Mouse (Mus musculus) naive thymus-derived CD4-positive, alpha-beta T cell, adult 5 months (primary cell): Measurements from ENCODE around the gene Slc2a9. TPM values are rescaled to one million over a fixed set of nuclear protein-coding genes. Genes with fewer than 3 reads are reported as not detected.

Experiments used
- polyA plus RNA-seq: library from polyadenylated mRNA; unstranded; fragments of 100-300 nt; shearing (Covaris generic); gene quantifications from one replicate; pipeline ENCODE4 v1.2.1, GENCODE M21; 2017

The Slc2a9 gene
- 7.0 TPM for polyA plus RNA-seq

DNA sequence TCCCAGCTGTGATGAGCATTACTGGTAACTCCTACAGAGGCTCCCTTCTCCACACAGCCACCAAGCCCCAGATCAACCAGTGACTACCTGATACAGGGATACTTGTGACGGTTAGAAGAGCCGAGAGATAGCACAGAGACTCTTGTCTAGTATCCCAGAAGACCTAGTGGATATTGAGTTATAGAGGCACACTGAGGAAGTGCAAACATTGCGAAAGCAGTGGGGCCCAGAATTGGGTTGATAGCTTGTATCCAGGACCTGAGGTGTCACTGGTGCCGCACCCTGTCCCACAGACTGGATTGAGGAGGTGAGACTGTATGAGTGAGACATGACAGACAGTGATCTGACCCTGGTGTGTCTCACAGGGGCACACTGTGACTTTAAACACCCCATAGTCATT, at the start of gene Slc2a9:
Gene Slc2a9 (minus strand): TSS at position 152 of the 400 bp plus-strand sequence.

DNA sequence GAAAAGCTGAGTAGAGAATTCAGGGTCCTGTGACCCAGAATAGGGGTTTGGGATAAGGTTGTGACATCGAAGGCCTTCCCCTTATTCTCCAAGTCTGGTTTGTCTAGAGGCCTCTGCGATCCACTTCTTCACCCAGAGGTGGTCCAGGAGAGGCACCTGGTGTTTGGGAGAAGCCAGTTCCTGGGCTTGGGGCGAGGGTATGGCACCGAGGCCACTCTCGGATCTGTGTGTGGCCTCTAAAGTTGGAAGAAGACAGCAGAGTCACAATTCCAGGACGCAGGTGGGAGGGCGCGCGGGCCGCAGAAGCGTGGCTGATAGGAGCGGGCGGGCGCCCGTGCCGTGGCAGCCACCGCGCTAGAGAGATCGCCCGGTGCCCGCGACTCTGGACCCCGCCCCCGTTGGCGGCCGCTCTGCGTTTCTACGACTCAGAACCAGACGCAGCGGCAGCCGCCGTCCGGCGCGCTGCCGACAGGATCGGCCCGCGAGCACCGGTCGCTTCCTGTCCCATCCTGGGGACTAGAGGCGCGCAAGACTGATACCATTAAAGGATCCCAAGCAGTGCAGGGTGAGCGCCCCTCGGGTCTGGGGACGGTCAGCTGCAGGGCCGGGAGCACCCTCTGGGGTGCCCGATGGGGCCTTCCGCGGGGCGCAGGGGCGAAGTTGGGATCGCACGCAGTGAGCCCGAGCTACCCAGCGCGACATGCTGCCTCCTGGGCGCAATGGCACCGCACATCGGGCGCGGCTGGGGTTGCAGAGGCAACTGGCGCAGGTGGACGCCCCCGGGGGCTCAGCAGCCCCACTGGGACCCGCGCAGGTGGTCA, 183.8 kb downstream of the Slc2a9 start, which contains the start of gene Drd5:
Gene Drd5 (plus strand): TSS at position 402 of the 821 bp plus-strand sequence.

Other genes starting within 250 kb of the Slc2a9 start
- gene Tmem128, start 243.0 kb downstream of the Slc2a9 start, polyA plus RNA-seq: 117 TPM
- not detected for gene Otop1, start 227.2 kb downstream of the Slc2a9 start, polyA plus RNA-seq
- gene Drd5, start 183.8 kb downstream of the Slc2a9 start, polyA plus RNA-seq: not detected
- gene Wdr1, start 60.1 kb upstream of the Slc2a9 start, polyA plus RNA-seq: 331 TPM
- 0.09 TPM for gene Zfp518b, start 181.7 kb upstream of the Slc2a9 start, polyA plus RNA-seq